Mouse (Mus musculus): ENCODE measurements at regions not wholly inside any gene's neighbourhood (a gene's known extent, or its start where the extent isn't known, plus 50 kb on each side); places are given as distances from the start of the nearest gene placed in this dataset.

DNA sequence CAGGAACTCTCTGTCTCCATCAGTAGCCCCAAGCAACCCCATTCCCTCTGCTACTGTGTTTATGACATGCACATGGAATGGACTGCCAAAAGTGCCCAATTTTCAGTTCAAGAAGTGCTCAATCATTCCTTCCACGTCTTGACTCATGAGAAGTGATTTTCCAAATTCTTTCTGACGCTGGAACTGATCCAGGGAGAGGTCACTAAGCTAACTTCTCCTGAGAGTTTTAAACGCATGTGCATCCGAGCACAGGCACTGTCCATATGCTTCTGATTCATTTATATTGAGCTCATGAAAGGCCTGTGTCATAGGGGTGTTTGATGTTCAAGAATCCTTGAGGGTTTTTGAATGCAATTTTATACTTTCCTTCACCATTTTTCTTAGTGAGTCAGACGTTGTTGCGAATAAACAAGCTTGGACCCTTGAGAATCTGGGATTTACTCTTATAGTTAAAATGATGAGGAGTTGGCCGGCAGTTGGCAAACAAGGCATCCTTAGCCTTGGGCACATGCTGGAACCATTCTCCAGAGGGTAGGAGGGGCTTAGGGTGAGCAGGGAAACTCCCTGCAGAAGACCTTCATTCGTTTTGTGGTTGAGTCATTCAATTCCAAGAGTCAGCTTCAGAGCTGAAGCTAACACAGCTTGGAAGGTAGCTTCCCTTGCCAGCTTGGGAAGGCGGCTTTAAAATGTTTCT, 206.9 kb upstream of the Gm15217 start:
- Histone ChIP-seq H3K79me2 (ENCODE audit: control insufficient read depth, insufficient read depth) (no peaks in the 10 kb centered on the region), H3K79me3 (ENCODE audit: low read depth) (no peaks in the 10 kb centered on the region), H3K4me3 (ENCODE audit: insufficient read depth, poor library complexity, severe bottlenecking) (no peak overlapping the region), H3K27me3 (ENCODE audit: control insufficient read depth, insufficient read depth, insufficient read length) (no peaks in the 10 kb centered on the region), H3K36me3 (ENCODE audit: control insufficient read depth, insufficient read depth) (no peaks in the 10 kb centered on the region), H3ac (ENCODE audit: control insufficient read depth, insufficient read length, low read depth) (no peak overlapping the region)
- TF ChIP-seq MAX (IDR thresholded peaks at IDR 0.05) (no peak), USF1 (IDR thresholded peaks at IDR 0.05; ENCODE audit: low read depth) (no peak), CEBPB (IDR thresholded peaks at IDR 0.05; ENCODE audit: low read depth) (no peak), FOSL1 (IDR thresholded peaks at IDR 0.05; ENCODE audit: insufficient read depth, low read length, poor library complexity, severe bottlenecking) (no peak), CTCF (IDR thresholded peaks at IDR 0.05; ENCODE audit: control insufficient read depth, insufficient read depth, insufficient read length) (no peak), MYOD1 (IDR thresholded peaks at IDR 0.05; ENCODE audit: control insufficient read depth, insufficient read length, low read depth) (no peak), MYOG (IDR thresholded peaks at IDR 0.05; ENCODE audit: control insufficient read depth, extremely low read depth, insufficient read length) (no peak)

DNA sequence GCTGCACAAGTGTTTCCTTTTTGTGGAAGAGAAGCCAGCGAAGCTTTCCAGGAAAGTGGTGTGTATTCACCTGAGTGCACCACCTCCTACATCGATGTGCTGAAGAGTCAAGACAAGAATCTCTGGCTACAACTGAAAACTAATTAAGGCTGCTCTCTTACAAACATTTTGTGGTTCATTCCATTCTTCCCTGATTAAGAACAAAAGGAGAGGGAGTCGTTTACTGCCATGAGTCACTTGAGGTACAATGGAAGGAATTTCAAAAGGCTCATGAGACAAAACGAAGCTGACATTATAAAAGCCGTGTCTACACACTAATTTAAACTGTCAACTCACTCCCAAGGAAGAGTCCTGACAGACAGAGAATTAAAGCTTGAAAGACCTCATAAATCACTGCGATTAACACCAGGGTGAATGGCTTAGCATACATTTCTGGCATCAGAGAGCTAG, 206.3 kb upstream of the Gm15217 start:
- no peak overlapping the region for H3K4me3 ChIP-seq (ENCODE audit: insufficient read depth, poor library complexity, severe bottlenecking)
- H3ac ChIP-seq (ENCODE audit: control insufficient read depth, insufficient read length, low read depth), result no peak overlapping the region
- no peaks in the 10 kb centered on the region for H3K27me3 ChIP-seq (ENCODE audit: control insufficient read depth, insufficient read depth, insufficient read length)
- no peak for TF ChIP-seq MYOG (IDR thresholded peaks at IDR 0.05; ENCODE audit: control insufficient read depth, extremely low read depth, insufficient read length)
- TF ChIP-seq CTCF (IDR thresholded peaks at IDR 0.05; ENCODE audit: control insufficient read depth, insufficient read depth, insufficient read length), result no peak
- no peak for TF ChIP-seq FOSL1 (IDR thresholded peaks at IDR 0.05; ENCODE audit: insufficient read depth, low read length, poor library complexity, severe bottlenecking)
- no peak for TF ChIP-seq CEBPB (IDR thresholded peaks at IDR 0.05; ENCODE audit: low read depth)
- TF ChIP-seq MYOD1 (IDR thresholded peaks at IDR 0.05; ENCODE audit: control insufficient read depth, insufficient read length, low read depth), result no peak
- no peak for TF ChIP-seq MAX (IDR thresholded peaks at IDR 0.05)
- TF ChIP-seq USF1 (IDR thresholded peaks at IDR 0.05; ENCODE audit: low read depth), result no peak
- H3K36me3 ChIP-seq (ENCODE audit: control insufficient read depth, insufficient read depth), result no peaks in the 10 kb centered on the region
- no peaks in the 10 kb centered on the region for H3K79me3 ChIP-seq (ENCODE audit: low read depth)
- no peaks in the 10 kb centered on the region for H3K79me2 ChIP-seq (ENCODE audit: control insufficient read depth, insufficient read depth)

DNA sequence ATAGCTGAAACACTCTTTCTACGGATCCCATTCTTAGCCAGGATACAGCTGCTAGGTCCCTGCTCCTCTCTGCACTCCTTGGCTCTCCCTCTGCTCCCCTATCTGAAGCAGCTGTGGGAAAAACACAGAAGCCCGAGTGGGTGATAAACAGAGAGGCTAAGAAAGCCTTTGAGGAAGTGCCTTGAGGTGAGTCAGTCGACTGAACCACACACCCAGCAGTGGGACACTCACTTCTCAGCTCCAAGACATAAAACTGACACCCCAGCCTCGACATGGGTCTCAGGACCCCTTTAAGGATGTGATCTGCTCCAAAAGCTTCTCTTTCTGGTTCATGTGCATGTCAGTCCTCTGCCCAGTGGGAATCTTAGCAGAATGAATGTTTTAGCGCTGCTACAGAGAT, 204.8 kb upstream of the Gm15217 start:
- Histone ChIP-seq H3ac (ENCODE audit: control insufficient read depth, insufficient read length, low read depth) (no peak overlapping the region), H3K79me2 (ENCODE audit: control insufficient read depth, insufficient read depth) (no peaks in the 10 kb centered on the region), H3K27me3 (ENCODE audit: control insufficient read depth, insufficient read depth, insufficient read length) (no peaks in the 10 kb centered on the region), H3K36me3 (ENCODE audit: control insufficient read depth, insufficient read depth) (no peaks in the 10 kb centered on the region), H3K79me3 (ENCODE audit: low read depth) (no peaks in the 10 kb centered on the region), H3K4me3 (ENCODE audit: insufficient read depth, poor library complexity, severe bottlenecking) (no peak overlapping the region)
- TF ChIP-seq CTCF (IDR thresholded peaks at IDR 0.05; ENCODE audit: control insufficient read depth, insufficient read depth, insufficient read length) (no peak), MYOD1 (IDR thresholded peaks at IDR 0.05; ENCODE audit: control insufficient read depth, insufficient read length, low read depth) (no peak), CEBPB (IDR thresholded peaks at IDR 0.05; ENCODE audit: low read depth) (no peak), MAX (IDR thresholded peaks at IDR 0.05) (no peak), MYOG (IDR thresholded peaks at IDR 0.05; ENCODE audit: control insufficient read depth, extremely low read depth, insufficient read length) (no peak), FOSL1 (IDR thresholded peaks at IDR 0.05; ENCODE audit: insufficient read depth, low read length, poor library complexity, severe bottlenecking) (no peak), USF1 (IDR thresholded peaks at IDR 0.05; ENCODE audit: low read depth) (no peak)

DNA sequence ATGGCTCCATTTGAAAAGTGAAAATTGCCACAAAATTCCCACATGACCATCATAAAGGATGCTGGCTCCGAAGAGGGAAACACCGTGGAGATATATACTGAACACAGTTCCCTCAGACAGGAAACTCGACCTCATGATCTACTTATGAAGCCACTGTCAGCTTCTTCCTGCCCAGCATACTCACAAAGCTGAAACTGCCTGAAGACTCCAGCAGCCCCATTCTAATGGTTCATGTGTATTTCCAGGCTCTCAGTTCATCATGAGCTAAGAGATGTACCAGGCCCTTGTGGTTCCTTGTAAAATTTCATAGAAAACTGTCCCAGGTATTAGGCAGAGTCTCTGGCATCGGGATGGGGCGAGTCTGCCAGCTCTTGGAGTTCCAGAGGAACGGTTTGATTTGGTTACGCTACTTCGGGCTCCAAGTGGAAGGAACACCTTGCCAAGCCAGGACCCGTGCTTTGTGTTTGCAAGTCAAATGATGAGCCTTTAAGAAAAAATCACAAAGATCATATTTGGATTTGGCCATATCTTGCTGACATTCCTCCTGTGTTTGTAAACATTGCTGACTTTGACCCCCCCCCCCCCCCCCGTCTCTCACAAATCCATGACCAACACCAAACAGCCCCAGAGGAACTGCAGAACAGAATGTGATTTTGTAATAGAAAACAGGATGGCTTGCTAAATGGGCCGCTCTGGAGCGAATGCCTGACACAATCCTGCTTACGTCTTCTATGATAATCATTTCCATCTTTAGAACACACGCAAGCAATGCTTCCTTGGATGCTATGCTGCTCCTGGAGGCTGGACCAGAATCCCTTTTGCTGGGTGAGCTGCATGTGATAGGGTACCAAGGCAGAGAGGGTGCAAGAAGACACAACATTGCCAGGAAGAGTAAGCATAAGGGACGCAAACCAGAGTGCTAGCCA, 203.7 kb upstream of the Gm15217 start:
- Histone ChIP-seq H3K4me3 (ENCODE audit: insufficient read depth, poor library complexity, severe bottlenecking) (no peak overlapping the region), H3K79me2 (ENCODE audit: control insufficient read depth, insufficient read depth) (no peaks in the 10 kb centered on the region), H3K27me3 (ENCODE audit: control insufficient read depth, insufficient read depth, insufficient read length) (no peaks in the 10 kb centered on the region), H3K36me3 (ENCODE audit: control insufficient read depth, insufficient read depth) (no peaks in the 10 kb centered on the region), H3ac (ENCODE audit: control insufficient read depth, insufficient read length, low read depth) (no peak overlapping the region), H3K79me3 (ENCODE audit: low read depth) (no peaks in the 10 kb centered on the region)
- TF ChIP-seq USF1 (IDR thresholded peaks at IDR 0.05; ENCODE audit: low read depth), result no peak
- no peak for TF ChIP-seq MYOD1 (IDR thresholded peaks at IDR 0.05; ENCODE audit: control insufficient read depth, insufficient read length, low read depth)

DNA sequence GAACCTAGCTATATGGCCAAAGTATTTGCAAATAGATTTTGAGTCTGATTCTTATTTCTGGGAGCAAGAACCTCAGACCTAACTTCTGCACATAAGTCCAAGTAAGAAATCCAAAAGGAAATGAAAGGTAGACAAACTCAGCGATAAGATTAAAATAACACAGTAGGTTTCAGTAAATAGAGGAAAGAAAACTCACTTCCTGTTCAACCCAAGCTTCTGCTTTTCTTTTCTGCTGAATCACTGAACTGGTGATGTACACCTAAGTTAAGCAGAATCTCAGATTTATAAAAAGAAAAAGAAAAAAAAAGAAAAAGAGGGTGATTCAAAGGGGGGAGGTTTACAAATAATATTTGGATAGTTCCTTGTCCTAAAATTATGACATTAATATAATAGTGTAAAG, 200.2 kb upstream of the Gm15217 start:
- H3K79me3 ChIP-seq (ENCODE audit: low read depth), result no peaks in the 10 kb centered on the region
- no peak overlapping the region for H3K4me3 ChIP-seq (ENCODE audit: insufficient read depth, poor library complexity, severe bottlenecking)
- H3ac ChIP-seq (ENCODE audit: control insufficient read depth, insufficient read length, low read depth), result no peak overlapping the region
- H3K36me3 ChIP-seq (ENCODE audit: control insufficient read depth, insufficient read depth), result no peaks in the 10 kb centered on the region
- TF ChIP-seq CEBPB (IDR thresholded peaks at IDR 0.05; ENCODE audit: low read depth) (no peak), CTCF (IDR thresholded peaks at IDR 0.05; ENCODE audit: control insufficient read depth, insufficient read depth, insufficient read length) (no peak), MAX (IDR thresholded peaks at IDR 0.05) (no peak), MYOD1 (IDR thresholded peaks at IDR 0.05; ENCODE audit: control insufficient read depth, insufficient read length, low read depth) (no peak), USF1 (IDR thresholded peaks at IDR 0.05; ENCODE audit: low read depth) (no peak), MYOG (IDR thresholded peaks at IDR 0.05; ENCODE audit: control insufficient read depth, extremely low read depth, insufficient read length) (no peak), FOSL1 (IDR thresholded peaks at IDR 0.05; ENCODE audit: insufficient read depth, low read length, poor library complexity, severe bottlenecking) (no peak)
- H3K27me3 ChIP-seq (ENCODE audit: control insufficient read depth, insufficient read depth, insufficient read length), result no peaks in the 10 kb centered on the region
- no peaks in the 10 kb centered on the region for H3K79me2 ChIP-seq (ENCODE audit: control insufficient read depth, insufficient read depth)
